Mouse (Mus musculus) liver, embryonic 16.5 days (tissue): ENCODE measurements around the gene Icosl. TPM values are rescaled to one million over a fixed set of nuclear protein-coding genes. Genes with fewer than 3 reads are reported as not detected.

Source experiments
- polyA plus RNA-seq: library from polyadenylated mRNA; unstranded; fragments of >200 nt; fragmentation: Nextera tagmentation; extraction: Ambion mirVana; gene quantifications from 2 replicates; pipeline ENCODE4 v1.2.1, GENCODE M21; 2015

The Icosl gene
- polyA plus RNA-seq, 1 experiment from 2014 or later, result 1.5 TPM

Other genes starting within 250 kb of the Icosl start
- gene Krtap10-4, start 242.2 kb upstream of the Icosl start, polyA plus RNA-seq, result not detected in 2 replicates
- not detected in 2 replicates for gene Krtap10-10, start 233.4 kb upstream of the Icosl start, polyA plus RNA-seq
- gene Gm36176, start 222.5 kb upstream of the Icosl start, polyA plus RNA-seq, result not detected in 2 replicates
- gene Gm10318, start 216.4 kb upstream of the Icosl start, polyA plus RNA-seq, result not detected in 2 replicates
- not detected in 2 replicates for gene Gm3285, start 207.3 kb upstream of the Icosl start, polyA plus RNA-seq
- gene Lrrc3, start 166.8 kb upstream of the Icosl start, polyA plus RNA-seq, result 16.5 and 18.6 TPM in 2 replicates
- 2.7 and 3.0 TPM in 2 replicates for gene Trpm2, start 98.7 kb upstream of the Icosl start, polyA plus RNA-seq
- gene 1810043G02Rik, start 90.8 kb upstream of the Icosl start, polyA plus RNA-seq, result 3.7 and 4.0 TPM in 2 replicates
- 83.0 and 83.2 TPM in 2 replicates for gene Pfkl, start 59.2 kb upstream of the Icosl start, polyA plus RNA-seq
- gene Dnmt3l, start 27.4 kb upstream of the Icosl start, polyA plus RNA-seq, result not detected in 2 replicates
- gene Aire, start 25.7 kb upstream of the Icosl start, polyA plus RNA-seq, result not detected in 2 replicates
- gene D10Jhu81e, start 100.5 kb downstream of the Icosl start, polyA plus RNA-seq, result 21.0 and 21.7 TPM in 2 replicates
- 9.0 and 9.1 TPM in 2 replicates for gene Pwp2, start 115.8 kb downstream of the Icosl start, polyA plus RNA-seq
- gene Trappc10, start 175.3 kb downstream of the Icosl start, polyA plus RNA-seq, result 4.3 and 5.9 TPM in 2 replicates